Mouse (Mus musculus): ENCODE data around the gene Hoxb5. TPM values are rescaled to one million over a fixed set of nuclear protein-coding genes. Genes with fewer than 3 reads are reported as not detected.
A peak's percentile ranks its signal among the peaks of the same experiment; 100 is the strongest.

Gene Hoxb5
- polyA plus RNA-seq, 1 experiment from 2014 or later, result 0.30 TPM

DNA sequence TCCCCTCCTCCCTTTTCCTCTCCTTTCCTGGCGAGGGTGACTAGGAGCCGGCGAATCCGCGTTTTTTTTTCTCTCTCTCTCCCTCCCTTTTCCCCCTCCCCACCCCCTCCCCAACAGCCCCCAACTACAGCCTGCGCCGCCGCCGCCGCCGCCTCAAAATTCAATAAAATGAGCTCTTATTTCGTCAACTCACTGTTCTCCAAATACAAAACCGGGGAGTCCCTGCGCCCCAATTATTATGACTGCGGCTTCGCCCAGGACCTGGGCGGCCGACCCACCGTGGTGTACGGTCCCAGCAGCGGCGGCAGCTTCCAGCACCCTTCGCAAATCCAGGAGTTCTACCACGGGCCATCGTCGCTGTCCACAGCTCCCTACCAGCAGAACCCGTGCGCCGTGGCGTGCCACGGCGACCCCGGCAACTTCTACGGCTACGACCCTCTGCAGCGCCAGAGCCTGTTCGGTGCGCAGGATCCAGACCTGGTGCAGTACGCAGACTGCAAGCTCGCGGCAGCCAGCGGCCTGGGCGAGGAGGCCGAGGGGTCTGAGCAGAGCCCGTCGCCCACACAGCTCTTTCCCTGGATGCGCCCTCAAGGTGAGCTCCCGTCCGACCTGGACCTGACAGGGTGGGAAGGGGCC, 20.2 kb upstream of the Hoxb5 start:
- H3K9me3 ChIP-seq (replicated peaks), result no peaks in the 10 kb centered on the region
- no peak overlapping the region for H3K4me2 ChIP-seq
- H3K27ac ChIP-seq (replicated peaks), result no peak overlapping the region
- ATAC-seq (ENCODE audit: insufficient read depth), result no peak
- 2% methylated on average over 49 of the region's 49 CpGs for WGBS (ENCODE audit: insufficient replicate concordance)
- no peak overlapping the region for H3K4me3 ChIP-seq (replicated peaks)
- H3K4me1 ChIP-seq (replicated peaks), result peaks cover 9% of the 10 kb centered on the region; the same call in 1 of the 2 replicates
- no peak overlapping the region for H3K9ac ChIP-seq
- peaks cover 100% of the 10 kb centered on the region for H3K27me3 ChIP-seq
- H3K36me3 ChIP-seq (replicated peaks), result no peaks in the 10 kb centered on the region

DNA sequence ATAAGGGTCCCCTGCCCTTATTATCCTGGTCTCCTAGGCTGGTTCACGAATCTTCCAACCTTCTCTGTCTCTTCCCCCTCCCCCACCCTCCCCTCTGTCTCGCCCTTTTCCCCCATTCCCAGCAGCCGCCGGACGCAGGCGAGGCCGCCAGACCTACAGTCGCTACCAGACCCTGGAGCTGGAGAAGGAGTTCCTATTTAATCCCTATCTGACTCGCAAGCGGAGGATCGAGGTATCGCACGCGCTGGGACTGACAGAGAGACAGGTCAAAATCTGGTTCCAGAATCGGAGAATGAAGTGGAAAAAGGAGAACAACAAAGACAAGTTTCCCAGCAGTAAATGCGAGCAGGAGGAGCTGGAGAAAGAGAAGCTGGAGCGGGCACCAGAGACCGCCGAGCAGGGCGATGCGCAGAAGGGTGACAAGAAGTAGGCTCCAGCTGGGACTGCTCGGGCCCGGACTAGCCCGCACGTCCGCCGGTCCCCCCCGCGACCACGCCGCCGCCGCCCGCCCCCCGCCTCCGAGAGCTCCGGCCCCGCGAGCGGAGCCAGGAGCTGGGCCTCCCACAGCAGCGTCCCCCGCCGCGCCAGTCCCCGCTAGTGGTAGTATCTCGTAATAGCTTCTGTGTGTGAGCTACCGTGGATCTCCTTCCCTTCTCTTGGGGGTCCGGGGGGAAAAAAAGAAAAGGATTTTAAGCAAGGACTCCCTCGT, 18.9 kb upstream of the Hoxb5 start:
- Histone ChIP-seq H3K4me1 (replicated peaks) (peaks cover 9% of the 10 kb centered on the region; the same call in 1 of the 2 replicates), H3K4me3 (replicated peaks) (peak overlapping the region; percentile 8; the same call in 1 of the 2 replicates), H3K36me3 (replicated peaks) (no peaks in the 10 kb centered on the region), H3K4me2 (peak overlapping the region; percentile 40), H3K9ac (no peak overlapping the region), H3K9me3 (replicated peaks) (no peaks in the 10 kb centered on the region), H3K27me3 (peaks cover 100% of the 10 kb centered on the region), H3K27ac (replicated peaks) (no peak overlapping the region)
- no peak for ATAC-seq (ENCODE audit: insufficient read depth)
- WGBS (ENCODE audit: insufficient replicate concordance), result under 1% methylated on average over 49 of the region's 49 CpGs

DNA sequence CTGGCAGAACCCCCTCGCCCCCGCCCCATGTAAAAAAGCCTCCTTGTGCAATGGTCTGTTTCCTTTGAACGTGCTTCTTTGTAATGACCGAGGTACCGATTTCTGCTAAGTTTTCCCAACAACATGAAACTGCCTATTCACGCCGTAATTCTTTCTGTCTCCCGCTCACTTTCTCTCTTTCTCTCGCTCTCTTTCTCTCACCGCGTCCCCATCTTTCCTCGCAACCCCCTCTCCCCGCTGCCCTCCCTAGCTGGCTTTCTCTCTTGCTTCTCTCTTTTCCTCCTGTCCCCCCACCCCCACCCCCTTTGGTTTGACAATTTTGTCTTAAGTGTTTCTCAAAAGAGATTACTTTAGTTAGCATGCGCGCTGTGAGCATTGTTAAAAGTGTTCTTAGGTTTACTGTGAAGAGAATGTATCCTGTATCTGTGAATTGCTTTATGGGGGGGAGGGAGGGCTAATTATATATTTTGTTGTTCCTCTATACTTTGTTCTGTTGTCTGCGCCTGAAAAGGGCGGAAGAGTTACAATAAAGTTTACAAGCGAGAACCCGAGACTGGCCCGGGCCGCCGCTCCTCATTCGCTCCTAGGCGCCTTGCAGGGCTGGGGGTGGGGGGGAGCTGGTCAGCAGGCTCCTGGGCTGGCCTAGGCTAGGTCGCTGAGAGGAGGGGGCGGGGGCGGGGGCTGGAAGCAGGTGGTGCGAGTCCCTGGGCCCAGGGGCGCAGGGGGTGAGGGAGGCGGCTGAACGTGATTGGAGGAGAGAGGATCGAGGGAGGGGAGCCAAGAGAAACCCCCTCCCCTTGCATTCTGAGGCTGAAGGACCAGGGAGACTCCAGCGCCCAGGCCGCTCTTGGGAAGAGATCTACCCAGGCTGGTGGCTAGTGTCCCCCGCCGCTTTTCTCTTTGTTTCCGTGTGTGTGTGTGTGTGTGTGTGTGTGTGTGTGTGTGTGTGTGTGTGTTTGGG, 18.1 kb upstream of the Hoxb5 start:
- H3K36me3 ChIP-seq (replicated peaks), result no peaks in the 10 kb centered on the region
- peak overlapping the region; percentile 8; the same call in 1 of the 2 replicates for H3K4me3 ChIP-seq (replicated peaks)
- under 1% methylated on average over 31 of the region's 37 CpGs for WGBS (ENCODE audit: insufficient replicate concordance)
- H3K4me1 ChIP-seq (replicated peaks), result peaks cover 9% of the 10 kb centered on the region; the same call in 1 of the 2 replicates
- no peaks in the 10 kb centered on the region for H3K9me3 ChIP-seq (replicated peaks)
- no peak overlapping the region for H3K27ac ChIP-seq (replicated peaks)
- H3K4me2 ChIP-seq, result peak overlapping the region; percentile 40
- peaks cover 100% of the 10 kb centered on the region for H3K27me3 ChIP-seq
- no peak for ATAC-seq (ENCODE audit: insufficient read depth)
- H3K9ac ChIP-seq, result no peak overlapping the region

DNA sequence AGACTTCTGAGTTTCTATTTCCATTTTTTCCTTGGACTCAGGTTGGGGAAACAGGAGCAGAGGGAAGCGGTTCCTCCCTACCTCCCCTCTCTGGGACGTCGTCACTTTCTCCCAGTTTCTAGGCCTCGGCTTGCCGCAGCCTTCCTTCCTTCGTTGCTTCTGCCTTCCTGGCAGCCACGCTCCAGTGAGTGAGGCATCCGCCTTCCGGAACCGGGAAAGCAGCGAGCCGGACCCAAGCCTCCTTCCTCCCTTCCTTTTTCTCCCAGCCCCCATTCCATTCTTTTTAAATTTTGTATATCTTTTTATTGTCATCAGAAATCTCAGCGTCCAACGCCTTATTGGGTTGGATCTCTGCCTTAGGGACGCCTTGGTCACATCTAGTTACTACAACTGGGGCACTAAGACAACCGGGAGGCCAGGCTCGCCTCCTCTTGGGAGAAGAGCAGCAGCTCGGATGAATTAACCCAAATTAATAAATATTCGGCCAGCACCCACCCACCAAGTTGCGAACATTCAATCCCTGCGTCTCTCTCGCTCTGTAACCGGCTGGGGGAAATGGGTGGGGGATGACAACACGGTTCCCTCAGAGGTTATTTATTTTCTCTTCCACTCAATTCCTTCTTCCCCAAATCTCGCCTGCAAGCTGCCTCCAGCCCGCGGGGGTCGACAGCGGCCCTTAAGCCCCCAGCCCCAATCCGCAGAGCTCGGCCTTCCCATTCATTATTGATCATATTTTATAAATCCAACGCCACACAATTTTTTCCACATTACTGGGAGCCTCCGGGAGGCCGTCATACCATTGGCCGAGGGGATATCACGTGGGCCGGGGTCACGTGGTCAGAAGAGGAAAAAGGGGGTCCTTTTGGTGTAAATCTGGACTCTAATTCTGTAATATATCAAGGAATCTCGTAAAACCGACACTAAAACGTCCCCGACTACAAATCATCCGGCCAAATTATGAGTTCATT, 17.1 kb upstream of the Hoxb5 start, which contains the start of gene Hoxb7:
TSS of gene Hoxb7 (plus strand) at position 853 of the 968 bp plus-strand sequence.
- ATAC-seq (ENCODE audit: insufficient read depth), result no peak
- Histone ChIP-seq H3K27ac (replicated peaks) (no peak within 1 kb of the TSS), H3K36me3 (replicated peaks) (no peaks in the 10 kb centered on the region), H3K4me3 (replicated peaks) (peak within 1 kb of the TSS; percentile 17; the same call in 1 of the 2 replicates), H3K27me3 (peaks cover 100% of the 10 kb centered on the region), H3K9me3 (replicated peaks) (no peaks in the 10 kb centered on the region), H3K4me2 (peak within 1 kb of the TSS; percentile 43), H3K9ac (no peak within 1 kb of the TSS), H3K4me1 (replicated peaks) (peaks cover 9% of the 10 kb centered on the region; the same call in 1 of the 2 replicates)
- under 1% methylated on average over 43 of the region's 43 CpGs for WGBS (ENCODE audit: insufficient replicate concordance)

DNA sequence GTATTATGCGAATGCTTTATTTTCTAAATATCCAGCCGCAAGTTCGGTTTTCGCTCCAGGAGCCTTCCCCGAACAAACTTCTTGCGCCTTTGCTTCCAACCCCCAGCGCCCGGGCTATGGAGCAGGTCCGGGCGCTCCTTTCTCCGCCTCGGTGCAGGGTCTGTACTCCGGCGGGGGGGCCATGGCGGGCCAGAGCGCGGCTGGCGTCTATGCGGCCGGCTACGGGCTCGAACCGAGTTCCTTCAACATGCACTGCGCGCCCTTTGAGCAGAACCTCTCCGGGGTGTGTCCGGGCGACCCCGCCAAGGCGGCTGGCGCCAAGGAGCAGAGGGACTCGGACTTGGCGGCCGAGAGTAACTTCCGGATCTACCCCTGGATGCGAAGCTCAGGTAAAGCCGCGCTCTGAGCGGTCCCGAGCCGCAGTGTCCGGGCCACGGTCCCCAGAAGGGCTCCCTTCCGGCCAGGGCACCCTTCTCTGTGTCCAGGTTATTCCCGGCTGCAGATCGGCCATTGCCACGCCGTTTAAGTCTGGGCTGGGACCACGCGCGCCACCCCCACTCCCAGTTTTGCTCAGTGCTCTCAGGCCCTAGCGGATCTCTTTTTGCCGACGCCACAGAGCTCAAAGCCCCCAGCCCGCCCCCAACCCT, 16.3 kb upstream of the Hoxb5 start:
- H3K4me1 ChIP-seq (replicated peaks), result peaks cover 9% of the 10 kb centered on the region; the same call in 1 of the 2 replicates
- WGBS (ENCODE audit: insufficient replicate concordance), result under 1% methylated on average over 55 of the region's 55 CpGs
- H3K36me3 ChIP-seq (replicated peaks), result no peaks in the 10 kb centered on the region
- peak overlapping the region; percentile 43 for H3K4me2 ChIP-seq
- H3K27me3 ChIP-seq, result peaks cover 100% of the 10 kb centered on the region
- ATAC-seq (ENCODE audit: insufficient read depth), result no peak
- no peak overlapping the region for H3K9ac ChIP-seq
- no peaks in the 10 kb centered on the region for H3K9me3 ChIP-seq (replicated peaks)
- H3K4me3 ChIP-seq (replicated peaks), result no peak overlapping the region; the same call in 1 of the 2 replicates
- no peak overlapping the region for H3K27ac ChIP-seq (replicated peaks)

DNA sequence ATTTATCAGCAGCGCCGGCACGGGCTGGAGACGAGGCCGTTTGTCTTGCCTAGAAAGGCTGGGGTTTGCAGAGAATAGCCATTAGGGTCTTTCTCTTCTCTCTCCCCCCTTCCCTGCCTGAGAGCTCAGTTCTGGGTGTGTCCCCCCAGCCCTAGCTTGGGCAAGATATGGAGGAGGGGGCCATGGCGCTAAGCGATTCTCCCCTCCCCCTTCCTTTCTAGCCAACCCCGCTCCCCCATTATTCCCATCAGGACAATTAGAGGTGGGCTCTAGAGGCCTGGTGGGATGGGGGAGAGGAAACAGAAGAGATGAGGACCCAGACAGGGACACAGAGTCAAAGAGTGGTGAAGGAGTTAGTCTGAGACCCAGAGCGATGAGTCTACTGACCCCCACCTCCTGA, 15.7 kb upstream of the Hoxb5 start:
- ATAC-seq (ENCODE audit: insufficient read depth), result no peak
- WGBS (ENCODE audit: insufficient replicate concordance), result 8% methylated on average over 9 of the region's 9 CpGs
- no peak overlapping the region for H3K27ac ChIP-seq (replicated peaks)
- no peak overlapping the region for H3K4me3 ChIP-seq (replicated peaks)
- H3K9ac ChIP-seq, result no peak overlapping the region
- H3K4me2 ChIP-seq, result 0 out of 2 replicates have a peak overlapping the region, but pooled peaks have one; percentile 43
- peaks cover 100% of the 10 kb centered on the region for H3K27me3 ChIP-seq
- H3K4me1 ChIP-seq (replicated peaks), result peaks cover 9% of the 10 kb centered on the region; the same call in 1 of the 2 replicates
- H3K9me3 ChIP-seq (replicated peaks), result no peaks in the 10 kb centered on the region
- no peaks in the 10 kb centered on the region for H3K36me3 ChIP-seq (replicated peaks)

DNA sequence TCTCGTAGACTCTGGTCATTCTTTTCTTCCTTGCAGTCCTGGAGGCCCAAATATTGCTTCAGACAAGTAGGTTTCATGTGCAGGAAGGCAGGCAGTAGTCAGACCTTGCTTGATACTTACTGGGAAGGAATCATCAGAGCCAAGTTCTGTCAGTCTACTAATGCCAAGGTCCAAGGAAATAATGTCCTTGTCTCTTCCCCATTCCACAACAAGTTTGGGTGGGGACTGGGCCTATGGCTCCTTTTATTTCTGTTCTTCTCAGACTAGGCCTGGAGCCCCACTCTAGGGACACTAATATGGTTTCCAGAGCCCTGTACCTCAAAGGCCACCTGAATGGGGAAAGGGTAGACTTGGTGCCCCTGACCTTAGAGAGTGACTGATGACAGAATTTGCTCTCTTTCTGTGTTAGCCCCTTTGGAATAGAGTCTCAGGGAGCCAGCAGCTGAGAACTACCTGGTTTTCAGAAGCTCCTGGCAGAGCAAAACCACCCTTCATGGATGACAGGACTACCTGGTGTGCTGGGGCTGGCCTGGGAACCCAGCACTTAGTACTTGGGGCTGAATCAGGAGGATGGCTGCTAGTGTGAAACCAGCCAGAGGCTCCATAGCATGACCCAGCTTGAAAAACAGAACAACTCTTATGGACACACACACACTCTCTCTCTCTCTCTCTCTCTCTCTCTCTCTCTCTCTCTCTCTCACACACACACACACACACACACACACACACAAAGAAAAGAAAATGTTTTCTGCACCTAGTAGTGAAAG, 14.5 kb upstream of the Hoxb5 start:
- Histone ChIP-seq H3K27me3 (peaks cover 100% of the 10 kb centered on the region), H3K4me3 (replicated peaks) (no peak overlapping the region), H3K9ac (no peak overlapping the region), H3K36me3 (replicated peaks) (no peaks in the 10 kb centered on the region), H3K4me2 (no peak overlapping the region), H3K27ac (replicated peaks) (no peak overlapping the region), H3K4me1 (replicated peaks) (0 out of 2 replicates have a peak, but pooled peaks cover 9% of the 10 kb centered on the region), H3K9me3 (replicated peaks) (no peaks in the 10 kb centered on the region)
- 23% methylated on average over 1 of the region's 1 CpGs for WGBS (ENCODE audit: insufficient replicate concordance)
- no peak for ATAC-seq (ENCODE audit: insufficient read depth)

DNA sequence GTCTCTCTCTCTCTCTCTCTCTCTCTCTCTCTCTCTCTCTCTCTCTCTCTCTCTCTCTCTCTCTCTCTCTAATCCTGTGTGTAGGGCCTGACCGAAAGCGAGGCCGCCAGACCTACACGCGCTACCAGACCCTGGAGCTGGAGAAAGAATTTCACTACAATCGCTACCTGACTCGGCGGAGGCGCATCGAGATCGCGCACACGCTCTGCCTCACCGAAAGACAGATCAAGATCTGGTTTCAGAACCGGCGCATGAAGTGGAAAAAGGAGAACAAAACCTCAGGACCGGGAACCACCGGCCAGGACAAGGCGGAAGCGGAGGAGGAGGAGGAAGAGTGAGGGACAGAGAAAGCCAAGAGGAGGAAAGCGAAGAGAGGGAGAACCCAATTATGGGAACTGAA, 13.8 kb upstream of the Hoxb5 start:
- H3K4me2 ChIP-seq, result no peak overlapping the region
- 14% methylated on average over 21 of the region's 21 CpGs for WGBS (ENCODE audit: insufficient replicate concordance)
- ATAC-seq (ENCODE audit: insufficient read depth), result no peak
- peaks cover 100% of the 10 kb centered on the region for H3K27me3 ChIP-seq
- no peaks in the 10 kb centered on the region for H3K36me3 ChIP-seq (replicated peaks)
- H3K4me1 ChIP-seq (replicated peaks), result 0 out of 2 replicates have a peak, but pooled peaks cover 7% of the 10 kb centered on the region
- no peak overlapping the region for H3K9ac ChIP-seq
- H3K27ac ChIP-seq (replicated peaks), result no peak overlapping the region
- no peak overlapping the region for H3K4me3 ChIP-seq (replicated peaks)
- H3K9me3 ChIP-seq (replicated peaks), result no peaks in the 10 kb centered on the region

DNA sequence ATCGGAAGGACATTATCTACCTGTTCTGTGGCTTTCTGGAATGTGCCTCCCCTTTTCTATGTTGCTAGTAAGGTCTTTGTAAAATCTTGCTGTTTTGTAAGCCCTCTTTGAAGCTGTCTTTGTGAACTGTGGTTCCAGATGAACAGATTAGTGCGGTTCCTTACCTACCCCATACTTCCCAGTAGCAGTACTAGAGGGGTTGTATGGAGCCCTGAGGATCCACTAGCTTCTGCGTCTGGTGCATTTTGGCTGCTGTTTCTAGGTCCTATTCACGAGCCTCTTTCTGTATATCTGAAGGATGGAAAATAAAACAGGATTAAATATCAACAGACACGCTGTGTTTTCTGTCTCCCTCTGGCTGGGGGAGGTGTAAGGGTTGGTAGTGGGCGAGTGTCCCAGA, 13.3 kb upstream of the Hoxb5 start:
- H3K4me2 ChIP-seq, result no peak overlapping the region
- no peak for ATAC-seq (ENCODE audit: insufficient read depth)
- H3K4me3 ChIP-seq (replicated peaks), result no peak overlapping the region
- no peaks in the 10 kb centered on the region for H3K36me3 ChIP-seq (replicated peaks)
- no peak overlapping the region for H3K9ac ChIP-seq
- no peaks in the 10 kb centered on the region for H3K9me3 ChIP-seq (replicated peaks)
- 0 out of 2 replicates have a peak, but pooled peaks cover 4% of the 10 kb centered on the region for H3K4me1 ChIP-seq (replicated peaks)
- WGBS (ENCODE audit: insufficient replicate concordance), result 28% methylated on average over 6 of the region's 6 CpGs
- peaks cover 100% of the 10 kb centered on the region for H3K27me3 ChIP-seq
- H3K27ac ChIP-seq (replicated peaks), result no peak overlapping the region
